Mouse (Mus musculus): Measurements from ENCODE around the gene Fsip1. TPM values are rescaled to one million over a fixed set of nuclear protein-coding genes. Genes with fewer than 3 reads are reported as not detected.

Fsip1 gene
- total and polyA plus RNA-seq, 2 experiments from 2014 or later, result 0.05 TPM; not detected in 1

GRCm38 (mm10) chr2:118228486-118229079 lies 28.2 kb downstream of the Fsip1 start:
- Histone ChIP-seq H3K27me3 (ENCODE audit: control insufficient read depth, insufficient read depth, low read length) (0 out of 2 replicates have a peak, but pooled peaks cover 11% of the 10 kb centered on the region), H3K9me3 (replicated peaks; ENCODE audit: control insufficient read depth, low read length) (no peaks in the 10 kb centered on the region), H3K27ac (ENCODE audit: low read depth) (no peak overlapping the region), H3K4me2 (ENCODE audit: low read depth, low read length) (no peak overlapping the region), H3K4me1 (ENCODE audit: control insufficient read depth, insufficient read depth) (no peaks in the 10 kb centered on the region), H3K4me3 (ENCODE audit: low read depth, low read length) (no peak overlapping the region), H3K9ac (replicated peaks; ENCODE audit: low read depth, low read length) (no peak overlapping the region), H3K36me3 (replicated peaks; ENCODE audit: control insufficient read depth, insufficient read depth, low read length) (no peaks in the 10 kb centered on the region)
- whole genome bisulfite sequencing, result 84% methylated on average over 4 of the region's 4 CpGs
- ATAC-seq (ENCODE audit: insufficient read depth, low read depth) (no peak), DNase-seq (ENCODE audit: low spot score) (no peak)
- TF ChIP-seq EP300 (IDR thresholded peaks at IDR 0.05; ENCODE audit: low read depth) (no peak), CTCF (IDR thresholded peaks at IDR 0.05; ENCODE audit: low read depth) (no peak)

- Histone ChIP-seq H3K4me2 (ENCODE audit: low read depth, low read length) (no peak overlapping the region), H3K27ac (ENCODE audit: low read depth) (no peak overlapping the region), H3K36me3 (replicated peaks; ENCODE audit: control insufficient read depth, insufficient read depth, low read length) (no peaks in the 10 kb centered on the region), H3K4me3 (ENCODE audit: low read depth, low read length) (no peak overlapping the region), H3K4me1 (ENCODE audit: control insufficient read depth, insufficient read depth) (no peaks in the 10 kb centered on the region), H3K27me3 (ENCODE audit: control insufficient read depth, insufficient read depth, low read length) (0 out of 2 replicates have a peak, but pooled peaks cover 7% of the 10 kb centered on the region), H3K9me3 (replicated peaks; ENCODE audit: control insufficient read depth, low read length) (no peaks in the 10 kb centered on the region), H3K9ac (replicated peaks; ENCODE audit: low read depth, low read length) (no peak overlapping the region)
- TF ChIP-seq EP300 (IDR thresholded peaks at IDR 0.05; ENCODE audit: low read depth), result no peak
- TF ChIP-seq CTCF (IDR thresholded peaks at IDR 0.05; ENCODE audit: low read depth), result no peak
- no peak for ATAC-seq (ENCODE audit: insufficient read depth, low read depth)
- WGBS, result 66% methylated on average over 10 of the region's 10 CpGs
- no peak for DNase-seq (ENCODE audit: low spot score)
These were observed 31.3 kb downstream of the Fsip1 start for GRCm38 (mm10) chr2:118225316-118226041.

GRCm38 (mm10) chr2:118217993-118218595 lies 38.7 kb downstream of the Fsip1 start:
- TF ChIP-seq CTCF (IDR thresholded peaks at IDR 0.05; ENCODE audit: low read depth) (no peak), EP300 (IDR thresholded peaks at IDR 0.05; ENCODE audit: low read depth) (no peak)
- DNase-seq (ENCODE audit: low spot score), result no peak

GRCm38 (mm10) chr2:118209712-118210111 lies 47.1 kb downstream of the Fsip1 start:
- Histone ChIP-seq H3K4me1 (ENCODE audit: control insufficient read depth, insufficient read depth) (no peaks in the 10 kb centered on the region), H3K9ac (replicated peaks; ENCODE audit: low read depth, low read length) (no peak overlapping the region), H3K27ac (ENCODE audit: low read depth) (no peak overlapping the region), H3K4me3 (ENCODE audit: low read depth, low read length) (no peak overlapping the region), H3K36me3 (replicated peaks; ENCODE audit: control insufficient read depth, insufficient read depth, low read length) (no peaks in the 10 kb centered on the region), H3K4me2 (ENCODE audit: low read depth, low read length) (no peak overlapping the region), H3K9me3 (replicated peaks; ENCODE audit: control insufficient read depth, low read length) (no peaks in the 10 kb centered on the region), H3K27me3 (ENCODE audit: control insufficient read depth, insufficient read depth, low read length) (peaks cover 58% of the 10 kb centered on the region)
- no peak for ATAC-seq (ENCODE audit: insufficient read depth, low read depth)
- DNase-seq (ENCODE audit: low spot score), result no peak
- WGBS, result 62% methylated on average over 5 of the region's 5 CpGs
- TF ChIP-seq CTCF (IDR thresholded peaks at IDR 0.05; ENCODE audit: low read depth), result no peak
- no peak for TF ChIP-seq EP300 (IDR thresholded peaks at IDR 0.05; ENCODE audit: low read depth)

More at GRCm38 (mm10) chr2:118217993-118218595, 38.7 kb downstream of the Fsip1 start:
- Histone ChIP-seq H3K4me1 (ENCODE audit: control insufficient read depth, insufficient read depth) (no peaks in the 10 kb centered on the region), H3K4me2 (ENCODE audit: low read depth, low read length) (no peak overlapping the region), H3K27ac (ENCODE audit: low read depth) (no peak overlapping the region), H3K9ac (replicated peaks; ENCODE audit: low read depth, low read length) (no peak overlapping the region), H3K36me3 (replicated peaks; ENCODE audit: control insufficient read depth, insufficient read depth, low read length) (no peaks in the 10 kb centered on the region), H3K27me3 (ENCODE audit: control insufficient read depth, insufficient read depth, low read length) (0 out of 2 replicates have a peak, but pooled peaks cover 3% of the 10 kb centered on the region), H3K9me3 (replicated peaks; ENCODE audit: control insufficient read depth, low read length) (no peaks in the 10 kb centered on the region), H3K4me3 (ENCODE audit: low read depth, low read length) (no peak overlapping the region)
- ATAC-seq (ENCODE audit: insufficient read depth, low read depth), result no peak
- WGBS, result 56% methylated on average over 4 of the region's 4 CpGs

- Histone ChIP-seq H3K9ac (replicated peaks; ENCODE audit: low read depth, low read length) (no peak overlapping the region), H3K4me2 (ENCODE audit: low read depth, low read length) (no peak overlapping the region), H3K4me1 (ENCODE audit: control insufficient read depth, insufficient read depth) (no peaks in the 10 kb centered on the region), H3K4me3 (ENCODE audit: low read depth, low read length) (no peak overlapping the region), H3K27ac (ENCODE audit: low read depth) (no peak overlapping the region), H3K27me3 (ENCODE audit: control insufficient read depth, insufficient read depth, low read length) (peaks cover 65% of the 10 kb centered on the region), H3K36me3 (replicated peaks; ENCODE audit: control insufficient read depth, insufficient read depth, low read length) (no peaks in the 10 kb centered on the region), H3K9me3 (replicated peaks; ENCODE audit: control insufficient read depth, low read length) (no peaks in the 10 kb centered on the region)
- whole genome bisulfite sequencing, result 38% methylated on average over 5 of the region's 5 CpGs
- no peak for DNase-seq (ENCODE audit: low spot score)
- no peak for TF ChIP-seq EP300 (IDR thresholded peaks at IDR 0.05; ENCODE audit: low read depth)
- no peak for TF ChIP-seq CTCF (IDR thresholded peaks at IDR 0.05; ENCODE audit: low read depth)
- ATAC-seq (ENCODE audit: insufficient read depth, low read depth), result no peak
These were observed 48.1 kb downstream of the Fsip1 start for GRCm38 (mm10) chr2:118208651-118209050.

Measured in heart, postnatal 0 days (tissue).